Mouse (Mus musculus): Measurements from ENCODE around the gene Pfkfb2. TPM values are rescaled to one million over a fixed set of nuclear protein-coding genes. Genes with fewer than 3 reads are reported as not detected.

Gene Pfkfb2
- polyA plus RNA-seq (2016; fragmentation: Nextera tagmentation; extraction: Ambion mirVana): 5.5 and 8.1 TPM in 2 replicates

- no peaks in the 10 kb centered on the region for H3K36me3 ChIP-seq
- no peak for DNase-seq (ENCODE audit: low spot score)
- no peak within 1 kb of the TSS for H3K4me3 ChIP-seq
- no peaks in the 10 kb centered on the region for H3K9me3 ChIP-seq (replicated peaks)
- no peak within 1 kb of the TSS for H3K27ac ChIP-seq (replicated peaks)
- 89% methylated on average over 2 of the region's 2 CpGs for WGBS
- peaks cover 10% of the 10 kb centered on the region for H3K4me1 ChIP-seq
- no peaks in the 10 kb centered on the region for H3K27me3 ChIP-seq (ENCODE audit: low read depth, poor library complexity, severe bottlenecking)
Measured at GRCm38 (mm10) chr1:130729153-130729552, at the start of gene Pfkfb2. Pfkfb2 (minus strand) TSS chr1:130729253.

- Histone ChIP-seq H3K27me3 (ENCODE audit: low read depth, poor library complexity, severe bottlenecking) (no peaks in the 10 kb centered on the region), H3K36me3 (no peaks in the 10 kb centered on the region), H3K27ac (replicated peaks) (no peak overlapping the region), H3K9me3 (replicated peaks) (no peaks in the 10 kb centered on the region), H3K4me3 (no peak overlapping the region), H3K4me1 (peaks cover 14% of the 10 kb centered on the region)
- DNase-seq (ENCODE audit: low spot score): no peak
- WGBS: 90% methylated on average over 1 of the region's 1 CpGs
Measured at GRCm38 (mm10) chr1:130776645-130777044, 47.6 kb upstream of the Pfkfb2 start.

GRCm38 (mm10) chr1:130775691-130776331 lies 46.8 kb upstream of the Pfkfb2 start:
- Histone ChIP-seq H3K36me3 (no peaks in the 10 kb centered on the region), H3K9me3 (replicated peaks) (no peaks in the 10 kb centered on the region), H3K4me1 (peaks cover 14% of the 10 kb centered on the region), H3K27me3 (ENCODE audit: low read depth, poor library complexity, severe bottlenecking) (no peaks in the 10 kb centered on the region), H3K4me3 (no peak overlapping the region), H3K27ac (replicated peaks) (no peak overlapping the region; the same call in 1 of the 2 replicates)
- DNase-seq (ENCODE audit: low spot score): no peak
- WGBS: 89% methylated on average over 7 of the region's 7 CpGs

GRCm38 (mm10) chr1:130775234-130775633 lies 46.2 kb upstream of the Pfkfb2 start:
- no peak for DNase-seq (ENCODE audit: low spot score)
- H3K27me3 ChIP-seq (ENCODE audit: low read depth, poor library complexity, severe bottlenecking): no peaks in the 10 kb centered on the region
- H3K27ac ChIP-seq (replicated peaks): peak overlapping the region; percentile 59
- no peaks in the 10 kb centered on the region for H3K36me3 ChIP-seq
- no peak overlapping the region for H3K4me3 ChIP-seq
- 56% methylated on average over 2 of the region's 2 CpGs for WGBS
- H3K4me1 ChIP-seq: peaks cover 14% of the 10 kb centered on the region
- no peaks in the 10 kb centered on the region for H3K9me3 ChIP-seq (replicated peaks)

- peaks cover 14% of the 10 kb centered on the region for H3K4me1 ChIP-seq
- no peaks in the 10 kb centered on the region for H3K9me3 ChIP-seq (replicated peaks)
- no peaks in the 10 kb centered on the region for H3K36me3 ChIP-seq
- 78% methylated on average over 3 of the region's 3 CpGs for WGBS
- no peak overlapping the region for H3K27ac ChIP-seq (replicated peaks)
- H3K27me3 ChIP-seq (ENCODE audit: low read depth, poor library complexity, severe bottlenecking): no peaks in the 10 kb centered on the region
- DNase-seq (ENCODE audit: low spot score): no peak
- no peak overlapping the region for H3K4me3 ChIP-seq
Measured at GRCm38 (mm10) chr1:130770981-130771494, 42.0 kb upstream of the Pfkfb2 start.

GRCm38 (mm10) chr1:130770487-130770886 lies 41.4 kb upstream of the Pfkfb2 start:
- no peak for DNase-seq (ENCODE audit: low spot score)
- no peak overlapping the region for H3K27ac ChIP-seq (replicated peaks)
- no peaks in the 10 kb centered on the region for H3K9me3 ChIP-seq (replicated peaks)
- WGBS: 88% methylated on average over 4 of the region's 4 CpGs
- H3K36me3 ChIP-seq: no peaks in the 10 kb centered on the region
- H3K4me1 ChIP-seq: peaks cover 11% of the 10 kb centered on the region
- H3K27me3 ChIP-seq (ENCODE audit: low read depth, poor library complexity, severe bottlenecking): no peaks in the 10 kb centered on the region
- no peak overlapping the region for H3K4me3 ChIP-seq

GRCm38 (mm10) chr1:130769925-130770324 lies 40.9 kb upstream of the Pfkfb2 start:
- no peaks in the 10 kb centered on the region for H3K27me3 ChIP-seq (ENCODE audit: low read depth, poor library complexity, severe bottlenecking)
- no peaks in the 10 kb centered on the region for H3K9me3 ChIP-seq (replicated peaks)
- peaks cover 5% of the 10 kb centered on the region; the same call in 1 of the 2 replicates for H3K4me1 ChIP-seq
- no peaks in the 10 kb centered on the region for H3K36me3 ChIP-seq
- no peak for DNase-seq (ENCODE audit: low spot score)
- H3K4me3 ChIP-seq: no peak overlapping the region
- H3K27ac ChIP-seq (replicated peaks): no peak overlapping the region
- WGBS: 91% methylated on average over 2 of the region's 2 CpGs

GRCm38 (mm10) chr1:130767066-130767465 lies 38.0 kb upstream of the Pfkfb2 start:
- Histone ChIP-seq H3K4me1 (no peaks in the 10 kb centered on the region), H3K4me3 (no peak overlapping the region), H3K27me3 (ENCODE audit: low read depth, poor library complexity, severe bottlenecking) (no peaks in the 10 kb centered on the region), H3K9me3 (replicated peaks) (no peaks in the 10 kb centered on the region), H3K27ac (replicated peaks) (no peak overlapping the region), H3K36me3 (no peaks in the 10 kb centered on the region)
- DNase-seq (ENCODE audit: low spot score): no peak
- 83% methylated on average over 5 of the region's 5 CpGs for WGBS

GRCm38 (mm10) chr1:130764027-130764461 lies 35.0 kb upstream of the Pfkfb2 start:
- 91% methylated on average over 12 of the region's 12 CpGs for WGBS
- Histone ChIP-seq H3K36me3 (no peaks in the 10 kb centered on the region), H3K27me3 (ENCODE audit: low read depth, poor library complexity, severe bottlenecking) (no peaks in the 10 kb centered on the region), H3K9me3 (replicated peaks) (no peaks in the 10 kb centered on the region), H3K27ac (replicated peaks) (no peak overlapping the region), H3K4me3 (no peak overlapping the region), H3K4me1 (no peaks in the 10 kb centered on the region)
- DNase-seq (ENCODE audit: low spot score): no peak

GRCm38 (mm10) chr1:130762045-130762760 lies 33.1 kb upstream of the Pfkfb2 start:
- DNase-seq (ENCODE audit: low spot score): no peak
- WGBS: 91% methylated on average over 3 of the region's 3 CpGs
- no peaks in the 10 kb centered on the region for H3K27me3 ChIP-seq (ENCODE audit: low read depth, poor library complexity, severe bottlenecking)
- no peak overlapping the region for H3K27ac ChIP-seq (replicated peaks)
- H3K4me1 ChIP-seq: no peaks in the 10 kb centered on the region
- H3K9me3 ChIP-seq (replicated peaks): no peaks in the 10 kb centered on the region
- no peak overlapping the region for H3K4me3 ChIP-seq
- no peaks in the 10 kb centered on the region for H3K36me3 ChIP-seq

GRCm38 (mm10) chr1:130761597-130761996 lies 32.5 kb upstream of the Pfkfb2 start:
- Histone ChIP-seq H3K27me3 (ENCODE audit: low read depth, poor library complexity, severe bottlenecking) (no peaks in the 10 kb centered on the region), H3K9me3 (replicated peaks) (no peaks in the 10 kb centered on the region), H3K36me3 (no peaks in the 10 kb centered on the region), H3K27ac (replicated peaks) (no peak overlapping the region), H3K4me1 (no peaks in the 10 kb centered on the region), H3K4me3 (no peak overlapping the region)
- no peak for DNase-seq (ENCODE audit: low spot score)
- WGBS: 71% methylated on average over 1 of the region's 1 CpGs

- WGBS: 85% methylated on average over 9 of the region's 9 CpGs
- DNase-seq (ENCODE audit: low spot score): no peak
- no peaks in the 10 kb centered on the region for H3K9me3 ChIP-seq (replicated peaks)
- no peak overlapping the region for H3K4me3 ChIP-seq
- no peaks in the 10 kb centered on the region for H3K4me1 ChIP-seq
- no peaks in the 10 kb centered on the region for H3K27me3 ChIP-seq (ENCODE audit: low read depth, poor library complexity, severe bottlenecking)
- H3K27ac ChIP-seq (replicated peaks): no peak overlapping the region
- no peaks in the 10 kb centered on the region for H3K36me3 ChIP-seq
Measured at GRCm38 (mm10) chr1:130759689-130760088, 30.6 kb upstream of the Pfkfb2 start.

GRCm38 (mm10) chr1:130746819-130747218 lies 17.8 kb upstream of the Pfkfb2 start:
- Histone ChIP-seq H3K9me3 (replicated peaks) (no peaks in the 10 kb centered on the region), H3K27ac (replicated peaks) (no peak overlapping the region), H3K36me3 (no peaks in the 10 kb centered on the region), H3K4me3 (no peak overlapping the region), H3K4me1 (no peaks in the 10 kb centered on the region), H3K27me3 (ENCODE audit: low read depth, poor library complexity, severe bottlenecking) (no peaks in the 10 kb centered on the region)
- no peak for DNase-seq (ENCODE audit: low spot score)
- 85% methylated on average over 3 of the region's 3 CpGs for WGBS

All from midbrain, embryonic 10.5 days (tissue).